Mouse (Mus musculus) lung, postnatal 10 days (tissue): ENCODE data around the gene Txk.

Source experiments
- DNase-seq: peaks from one replicate; pipeline ENCODE4 v3.0.0; 2021

Gene Txk

DNA sequence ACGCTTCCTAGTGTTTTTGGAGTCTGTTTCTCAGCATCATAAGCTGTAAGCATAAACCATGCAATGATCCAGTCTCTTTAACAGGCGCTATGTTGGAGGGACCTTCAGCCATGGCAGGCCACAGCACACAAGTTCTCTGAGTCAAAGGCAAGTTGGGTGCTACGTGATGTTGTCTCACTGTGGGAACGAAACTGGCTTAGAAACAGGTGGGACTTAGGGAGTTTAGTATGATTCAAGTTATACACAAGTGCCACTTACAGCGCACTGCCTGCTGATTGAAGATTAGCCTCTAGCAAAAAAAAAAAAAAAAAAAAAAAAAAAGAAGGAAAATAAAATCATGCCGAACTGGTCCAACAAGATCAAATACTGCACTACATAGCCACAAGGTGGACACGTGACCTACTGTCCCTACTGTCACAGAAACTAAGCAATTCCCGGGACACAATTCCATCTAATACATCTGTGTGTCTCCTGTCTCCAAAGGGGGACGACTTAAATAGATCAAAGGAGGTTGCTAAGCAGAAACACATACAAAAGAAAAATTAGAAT is 77.5 kb downstream of the Txk start:
- peak; percentile 11 for DNase-seq

DNA sequence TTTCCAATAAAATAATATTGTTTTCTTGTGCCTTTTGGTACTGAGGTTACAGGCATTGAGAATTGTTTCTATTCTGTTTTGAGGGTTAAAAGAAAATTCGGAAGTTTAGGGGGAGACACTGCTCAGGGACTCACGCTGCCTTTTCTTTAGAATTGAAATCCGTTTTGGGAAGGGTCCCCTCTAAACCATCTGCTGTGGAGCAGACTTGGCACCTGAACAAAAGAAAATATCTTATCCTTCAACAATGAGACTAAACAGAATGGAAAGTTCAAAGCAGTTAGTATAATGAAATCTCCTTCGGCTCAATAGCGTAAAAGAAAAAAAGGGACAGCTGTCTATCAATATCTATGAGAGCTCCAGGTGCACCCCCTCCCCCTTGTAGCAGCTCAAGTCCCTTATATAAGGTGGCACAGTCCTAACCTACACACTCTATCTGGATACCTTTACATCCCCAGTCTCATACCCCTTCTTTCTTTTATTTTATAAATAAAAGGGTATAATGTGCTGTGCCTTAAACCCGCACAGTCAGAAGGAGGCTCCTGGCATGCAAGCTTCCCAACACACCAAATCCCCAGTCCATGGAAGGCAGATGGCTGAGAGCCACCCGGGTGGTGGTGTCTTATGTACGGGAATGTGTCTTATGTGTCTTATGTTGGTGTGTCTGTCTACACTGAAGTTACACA is 81.4 kb downstream of the Txk start:
- no peak for DNase-seq

DNA sequence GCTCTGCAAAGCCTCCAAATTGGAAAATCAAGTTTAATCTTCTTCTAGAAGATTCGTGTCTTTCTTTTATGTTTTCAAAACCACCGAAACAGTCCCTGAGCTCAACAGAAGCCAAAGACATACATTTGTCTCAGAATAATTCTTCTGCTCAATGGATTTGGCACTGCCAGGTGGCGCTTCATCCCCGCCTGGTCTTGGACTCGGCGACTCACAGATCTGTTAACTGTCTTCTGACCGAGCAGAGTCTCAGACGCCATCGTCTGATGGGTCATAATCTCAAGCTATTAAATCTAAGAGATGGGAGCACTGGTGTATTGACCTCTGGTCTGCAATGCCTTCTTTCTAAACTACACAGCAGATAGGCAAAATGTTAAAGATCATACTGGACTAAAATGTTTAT is 84.2 kb downstream of the Txk start:
- DNase-seq = no peak

DNA sequence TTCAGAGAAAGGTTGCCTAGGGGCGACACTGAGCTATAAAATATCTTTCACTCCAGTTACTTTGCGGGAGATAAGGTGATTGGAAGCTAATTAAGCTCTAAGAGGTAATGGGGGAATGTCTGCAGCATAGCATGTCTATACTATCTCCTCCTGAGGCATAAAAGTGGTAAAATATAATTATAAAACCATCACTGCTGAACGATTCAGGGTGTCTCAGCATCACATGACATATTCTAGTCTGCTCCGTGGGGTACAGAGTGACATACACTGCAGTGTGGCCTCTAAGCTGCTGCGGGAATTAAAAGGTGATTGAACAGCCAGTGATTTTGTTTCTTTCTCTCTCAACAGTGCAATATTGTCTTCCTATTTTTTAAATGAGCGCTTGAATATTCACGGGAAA is 86.1 kb downstream of the Txk start:
- no peak for DNase-seq

DNA sequence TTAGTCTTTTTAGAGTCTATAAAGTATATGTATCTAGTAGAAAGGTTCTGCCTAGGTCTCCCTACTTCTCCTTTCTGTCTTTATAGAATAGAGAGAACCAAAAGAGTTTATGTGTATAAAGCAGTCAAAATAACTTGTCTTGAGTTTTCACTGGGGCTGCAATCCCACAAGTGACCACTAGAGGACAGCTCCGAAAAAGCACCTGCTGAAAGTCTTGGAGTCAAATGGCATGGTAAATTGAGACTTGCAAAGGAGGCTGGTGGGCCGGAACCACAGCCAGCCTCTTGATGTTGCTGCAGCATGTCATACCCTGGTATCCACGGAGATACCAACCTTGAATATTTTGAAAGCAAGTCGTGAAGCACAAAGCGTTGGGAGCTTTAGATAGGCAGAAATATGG is 87.3 kb downstream of the Txk start:
- DNase-seq = peak; percentile 65

DNA sequence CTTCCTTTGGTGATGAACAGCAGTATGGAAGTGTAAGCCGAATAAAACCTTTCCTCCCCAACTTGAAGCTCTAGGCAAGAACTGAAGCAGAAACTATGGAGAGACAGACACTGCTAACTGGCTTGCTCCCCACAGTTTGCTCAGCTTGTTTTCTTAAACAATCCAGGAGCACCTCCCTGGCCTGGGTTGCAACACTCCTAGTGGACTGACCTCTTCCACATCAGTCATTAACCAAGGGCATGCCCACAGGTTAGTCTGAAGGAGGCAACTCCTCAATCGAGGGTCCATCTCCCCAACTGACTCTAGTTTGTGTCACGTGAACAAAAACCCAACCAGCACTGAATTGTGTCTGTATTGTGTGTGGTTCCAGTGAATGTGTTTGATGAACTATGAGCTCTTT is 87.7 kb downstream of the Txk start:
- DNase-seq = no peak

DNA sequence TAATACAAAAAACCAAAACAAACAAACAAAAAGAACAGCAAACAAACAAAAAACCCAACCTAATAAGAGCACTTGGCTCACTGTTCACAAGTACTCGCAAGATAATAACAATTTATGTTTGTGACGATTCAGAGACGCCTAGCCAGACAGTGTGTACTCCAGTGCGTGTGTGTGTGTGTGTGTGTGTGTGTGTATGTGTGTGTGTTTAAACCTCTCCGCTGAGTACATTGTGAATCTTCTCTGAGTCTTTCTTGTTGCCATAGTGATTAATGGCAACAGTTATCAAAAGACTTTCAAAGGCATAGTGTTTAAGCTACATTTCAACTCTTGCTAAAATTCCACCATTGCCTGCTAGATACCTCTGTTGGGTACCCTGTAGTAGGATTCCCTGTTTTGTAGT is 88.5 kb downstream of the Txk start:
- DNase-seq = no peak

DNA sequence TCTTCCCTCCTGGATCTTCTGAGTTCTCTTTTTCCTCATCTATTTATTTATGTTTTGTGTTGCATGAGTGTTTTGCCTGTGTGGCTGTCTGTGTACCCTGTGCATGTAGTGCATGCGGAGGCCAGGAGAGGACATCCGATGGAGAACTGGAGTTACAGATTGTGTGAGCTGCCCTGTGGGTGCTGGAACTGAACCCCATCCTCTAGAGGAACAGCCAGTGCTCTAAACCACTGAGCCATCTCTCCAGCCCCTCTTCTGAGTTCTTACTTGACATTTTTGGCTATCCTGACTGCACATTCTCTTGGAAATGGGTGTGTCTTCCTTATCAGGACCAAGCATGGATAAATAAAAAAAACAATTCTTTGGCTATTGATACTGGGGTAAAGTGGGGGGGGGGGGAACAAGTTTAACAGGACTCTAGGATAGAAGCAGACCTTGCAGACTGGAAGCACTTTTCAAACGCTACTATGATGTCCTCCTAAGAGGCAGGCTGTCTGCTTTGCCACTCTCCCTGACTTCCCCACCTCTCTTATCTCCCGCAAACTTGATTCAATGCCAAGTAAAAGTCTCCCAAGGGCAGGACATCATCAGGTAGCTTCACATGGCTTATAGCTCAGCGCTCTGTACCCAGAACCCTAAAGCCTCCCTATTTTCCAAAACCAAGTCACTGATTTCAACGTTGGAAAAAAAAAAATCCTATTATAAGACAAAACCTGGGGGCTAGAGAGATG is 91.4 kb downstream of the Txk start:
- DNase-seq = no peak

DNA sequence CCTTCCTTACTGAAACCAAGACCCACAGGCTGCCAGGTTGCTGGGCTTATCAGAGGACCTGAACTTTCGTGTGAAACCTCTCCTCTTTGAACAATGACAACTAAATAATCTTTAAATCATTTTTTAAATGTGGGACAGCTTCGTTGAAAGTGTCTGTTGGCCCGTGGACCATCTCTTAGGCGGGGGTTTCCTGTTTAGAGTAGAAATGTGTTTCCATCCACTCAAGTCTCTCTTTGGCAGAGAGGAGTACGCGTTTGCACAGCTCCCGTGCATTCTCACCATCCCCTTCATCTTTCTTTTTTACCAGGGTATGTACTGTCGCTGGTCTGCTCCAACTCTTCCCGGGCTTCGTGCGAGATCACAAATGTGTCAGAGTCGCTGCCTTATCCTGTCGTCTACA is 94.2 kb downstream of the Txk start:
- DNase-seq = peak; percentile 33

DNA sequence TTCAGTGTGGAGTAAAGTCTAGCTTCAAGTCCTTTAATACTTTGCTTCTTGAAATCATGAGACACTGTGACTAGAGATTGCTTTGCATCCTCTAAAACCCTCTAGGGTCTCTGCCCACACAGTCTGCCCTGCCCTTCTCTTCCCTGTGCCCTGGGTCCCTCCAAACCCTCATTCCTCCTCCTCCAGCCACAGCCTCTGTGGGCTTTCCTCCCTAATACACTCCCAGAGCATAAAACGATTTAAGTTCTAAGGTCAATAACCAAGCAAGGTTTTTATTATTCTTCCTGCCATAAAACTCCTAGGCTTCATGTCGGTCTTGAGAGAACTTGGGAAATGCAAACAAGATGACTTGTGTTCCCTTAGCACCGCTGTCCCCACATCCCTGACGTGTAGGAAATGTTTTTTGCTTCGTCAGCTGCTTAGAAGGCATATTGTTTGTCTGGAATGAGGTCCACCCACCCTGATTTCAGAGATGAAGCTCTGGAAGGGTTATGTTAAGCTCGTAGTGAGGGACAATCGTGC is 96.2 kb downstream of the Txk start:
- DNase-seq = no peak

DNA sequence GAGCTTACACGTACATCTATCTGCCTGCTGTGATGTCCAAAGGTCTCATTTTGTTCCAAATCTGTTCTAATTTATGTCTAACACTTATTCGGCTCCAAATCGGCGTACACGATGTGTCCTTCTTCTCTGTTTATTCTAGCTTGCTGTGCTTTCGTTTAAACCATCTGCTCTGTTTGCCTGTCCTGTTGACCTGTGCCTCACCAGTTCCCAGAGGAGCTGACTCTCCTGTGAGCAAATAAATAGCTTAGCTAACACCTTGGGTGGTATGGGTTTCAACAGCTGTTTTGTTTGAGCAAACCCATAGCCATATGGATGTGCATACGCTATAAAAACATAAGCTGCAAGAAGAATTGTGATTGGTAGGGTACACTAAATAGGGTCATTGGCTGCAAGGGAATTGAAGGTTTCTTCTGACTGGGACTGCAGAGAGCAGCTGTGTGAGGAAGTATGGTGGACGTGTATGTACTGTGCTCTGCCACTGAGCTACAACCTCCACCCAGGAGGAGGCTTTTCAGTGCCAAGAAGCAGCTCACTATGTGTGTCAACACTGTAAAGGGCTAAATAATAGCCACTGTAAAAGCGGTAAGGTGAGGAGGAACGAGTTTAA is 99.4 kb downstream of the Txk start:
- no peak for DNase-seq

DNA sequence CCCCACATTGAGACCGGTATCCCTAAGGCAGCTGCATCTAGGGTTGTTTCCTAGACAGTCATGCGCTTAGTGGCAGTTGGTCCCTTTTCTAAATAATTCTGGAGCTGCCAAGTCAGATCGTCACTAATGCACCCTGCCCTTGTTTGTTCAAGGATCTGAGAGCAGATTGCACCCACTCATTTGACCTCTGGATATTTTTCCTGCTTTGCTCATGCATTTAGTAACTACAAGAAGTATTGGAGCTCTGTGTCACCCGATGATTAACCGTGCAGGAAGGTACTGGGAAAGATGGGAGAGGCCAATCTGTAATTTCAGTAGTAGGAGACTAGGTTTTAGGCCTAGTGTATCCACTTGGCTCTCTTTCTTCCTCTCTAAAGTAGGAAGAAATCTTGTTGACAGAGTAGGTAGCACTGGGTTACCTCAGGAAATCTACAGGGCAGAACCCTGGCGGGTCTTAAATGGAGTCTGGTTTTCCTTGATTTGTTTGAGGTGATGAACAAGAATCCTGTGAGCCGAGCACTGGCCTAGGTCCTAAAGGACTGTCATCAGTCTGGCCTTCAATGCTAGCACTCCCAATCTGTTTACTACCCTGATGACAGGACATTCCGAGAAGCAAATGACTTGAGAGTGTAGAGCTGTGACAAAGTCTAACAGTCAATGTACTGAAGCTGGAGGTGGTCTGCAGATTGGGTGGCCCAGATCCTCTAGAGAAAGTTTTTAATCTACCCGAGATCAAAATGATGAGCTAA is 103.4 kb downstream of the Txk start:
- no peak for DNase-seq

DNA sequence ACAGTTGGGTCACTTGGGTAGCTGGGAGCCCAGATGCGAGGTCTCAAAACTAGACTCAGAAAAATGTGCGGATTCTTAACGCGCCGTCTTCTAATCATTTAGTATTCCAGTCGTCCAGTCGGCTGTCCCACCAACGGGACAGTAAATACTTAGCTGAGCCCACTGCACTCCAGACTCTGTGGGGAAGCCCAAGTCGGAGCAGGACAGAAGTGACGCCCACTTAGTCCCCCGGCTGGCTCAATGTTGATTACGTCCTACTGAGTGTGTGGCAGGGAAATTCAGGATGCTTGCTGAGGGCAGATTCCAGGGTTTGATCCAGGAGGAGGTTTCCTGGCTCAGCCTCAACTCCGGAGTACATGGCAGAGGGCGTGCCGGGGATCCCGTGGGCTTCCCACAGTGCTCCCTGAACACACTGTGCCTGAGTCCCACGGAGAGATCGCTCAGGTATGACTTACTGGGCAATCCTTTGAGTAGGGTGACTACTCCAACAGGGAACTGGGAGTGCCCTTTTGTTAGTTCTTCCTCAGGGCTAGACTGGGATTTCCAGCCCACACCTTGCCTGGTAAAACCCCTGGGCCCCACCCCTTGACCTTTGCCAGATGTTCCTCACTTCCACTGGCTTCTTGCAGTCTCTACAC is 104.5 kb downstream of the Txk start:
- peak; percentile 7 for DNase-seq

DNA sequence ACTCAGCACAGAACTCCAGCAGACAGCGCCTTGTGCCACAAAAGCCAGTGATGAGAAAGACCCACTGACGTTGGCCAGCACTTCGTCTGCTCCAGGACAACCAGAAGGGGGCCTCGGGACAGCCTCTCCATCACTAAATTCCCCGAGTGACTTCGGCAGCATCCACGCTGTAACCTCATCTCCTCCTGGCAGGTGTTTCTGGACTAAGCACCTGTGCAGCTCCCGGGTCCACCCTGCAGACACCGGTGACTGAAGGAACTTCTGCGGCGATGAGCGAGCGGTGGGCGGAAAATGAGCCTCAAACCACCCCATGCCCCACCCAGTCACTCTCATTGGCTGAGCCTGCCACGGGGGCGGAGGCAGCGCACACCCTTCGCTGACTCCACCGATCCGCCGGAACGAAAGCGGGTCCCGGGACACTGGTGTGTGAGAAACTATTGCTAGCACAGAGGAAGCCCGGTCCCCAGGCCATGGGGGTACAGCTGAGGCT is 105.1 kb downstream of the Txk start, which contains the start of gene Nipal1:
Gene Nipal1, plus strand, starts transcription at position 378 of the 490 bp plus-strand sequence.
- DNase-seq = peak; percentile 80

DNA sequence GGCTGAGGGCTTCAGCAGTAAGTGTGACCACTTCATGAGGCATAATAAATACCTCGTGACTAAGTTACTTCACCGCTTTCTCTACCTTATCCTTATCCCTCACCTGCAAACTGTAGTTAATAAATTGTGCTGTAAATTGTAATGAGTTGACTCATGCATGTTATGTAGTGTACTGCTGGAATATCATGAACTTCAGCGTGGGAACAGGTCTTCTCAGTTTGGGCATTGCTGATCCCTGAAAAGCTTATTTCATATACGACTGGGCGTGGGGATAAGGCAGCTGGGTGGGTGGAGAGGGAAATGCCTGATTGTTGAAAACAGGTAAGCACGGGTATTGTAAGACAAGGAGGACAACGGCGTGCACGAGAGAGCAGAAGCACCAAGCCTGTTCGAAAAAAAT is 105.6 kb downstream of the Txk start:
- no peak for DNase-seq

DNA sequence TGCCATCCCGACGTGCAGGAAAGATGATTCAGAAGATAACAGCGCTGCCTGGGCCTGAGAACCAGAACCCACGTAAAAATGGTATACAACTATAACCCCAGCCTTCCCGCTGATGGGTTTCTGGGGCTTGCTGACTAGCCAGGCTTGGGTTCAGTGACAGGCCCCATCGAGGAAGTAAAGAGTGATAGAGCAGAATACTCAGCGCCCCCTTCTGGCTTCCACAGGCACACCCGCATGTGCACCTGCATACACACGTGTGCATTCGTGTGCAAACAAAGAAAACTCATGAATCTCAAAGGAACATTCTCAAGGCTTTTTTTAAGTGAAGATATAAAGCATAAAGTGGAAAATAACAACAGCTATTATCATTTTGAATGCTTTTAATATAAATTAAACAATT is 106.4 kb downstream of the Txk start:
- DNase-seq = no peak
